Mouse (Mus musculus) brown adipose tissue, adult 24 weeks (tissue): Measurements from ENCODE around the gene Prok1. TPM values are rescaled to one million over a fixed set of nuclear protein-coding genes. Genes with fewer than 3 reads are reported as not detected.

Experiments used
- H3K27ac ChIP-seq: fragments of 200-500 bp; replicated peaks from 2 replicates; pipeline ENCODE4 v1.5.1; 2012; ENCODE audit warnings: low read depth, mild to moderate bottlenecking, low read length
- H3K4me1 ChIP-seq: fragments of 200-500 bp; 2 replicates; pipeline ENCODE4 v1.6.1; 2012; ENCODE audit warnings: low read length, mixed read lengths; ENCODE audit not compliant: control insufficient read depth, insufficient read depth, insufficient read length
- H3K4me3 ChIP-seq: fragments of 200-500 bp; 2 replicates; pipeline ENCODE4 v1.5.1; 2012; ENCODE audit warnings: low read depth, mild to moderate bottlenecking, low read length, moderate library complexity; ENCODE audit not compliant: insufficient read depth
- polyA plus RNA-seq: library from polyadenylated mRNA; stranded (reverse); fragments of >200 nt; gene quantifications from 2 replicates; pipeline ENCODE4 v1.2.4, GENCODE M21; 2012; ENCODE audit not compliant: missing spikeins, insufficient read depth, insufficient read length

The Prok1 gene
- polyA plus RNA-seq, 1 experiment, result not detected

GRCm38 (mm10) chr3:107253925-107254324, 14.4 kb upstream of the Prok1 start:
- no peak overlapping the region for H3K4me3 ChIP-seq
- no peak overlapping the region for H3K27ac ChIP-seq
- H3K4me1 ChIP-seq, result peaks cover 12% of the 10 kb centered on the region

GRCm38 (mm10) chr3:107252035-107252434, 12.5 kb upstream of the Prok1 start:
- H3K4me1 ChIP-seq, result peaks cover 5% of the 10 kb centered on the region
- no peak overlapping the region for H3K4me3 ChIP-seq
- peak overlapping the region; percentile 80 for H3K27ac ChIP-seq

- no peak overlapping the region for H3K4me3 ChIP-seq
- peaks cover 3% of the 10 kb centered on the region; the same call in 1 of the 2 replicates for H3K4me1 ChIP-seq
- no peak overlapping the region for H3K27ac ChIP-seq
Measured at GRCm38 (mm10) chr3:107250320-107250719, 10.8 kb upstream of the Prok1 start.

- peaks cover 3% of the 10 kb centered on the region; the same call in 1 of the 2 replicates for H3K4me1 ChIP-seq
- no peak overlapping the region for H3K27ac ChIP-seq
- no peak overlapping the region for H3K4me3 ChIP-seq
Measured at GRCm38 (mm10) chr3:107249042-107249441, 9.5 kb upstream of the Prok1 start.

GRCm38 (mm10) chr3:107246876-107247275, 7.4 kb upstream of the Prok1 start:
- no peak overlapping the region for H3K4me3 ChIP-seq
- no peak overlapping the region for H3K27ac ChIP-seq
- peaks cover 3% of the 10 kb centered on the region; the same call in 1 of the 2 replicates for H3K4me1 ChIP-seq

GRCm38 (mm10) chr3:107241389-107242094, 2.0 kb upstream of the Prok1 start:
- Histone ChIP-seq H3K4me1 (peaks cover 4% of the 10 kb centered on the region; the same call in 1 of the 2 replicates), H3K4me3 (peak overlapping the region; percentile 17), H3K27ac (peak overlapping the region; percentile 52)

GRCm38 (mm10) chr3:107238471-107238980, 981 bp downstream of the Prok1 start:
- Histone ChIP-seq H3K27ac (no peak overlapping the region), H3K4me3 (no peak overlapping the region), H3K4me1 (peaks cover 19% of the 10 kb centered on the region)

GRCm38 (mm10) chr3:107238051-107238450, 1.5 kb downstream of the Prok1 start:
- Histone ChIP-seq H3K27ac (no peak overlapping the region), H3K4me1 (peaks cover 20% of the 10 kb centered on the region), H3K4me3 (no peak overlapping the region)

GRCm38 (mm10) chr3:107233945-107234344, 5.6 kb downstream of the Prok1 start:
- H3K27ac ChIP-seq, result peak overlapping the region; percentile 74
- peaks cover 29% of the 10 kb centered on the region for H3K4me1 ChIP-seq
- H3K4me3 ChIP-seq, result no peak overlapping the region

- H3K27ac ChIP-seq, result peak overlapping the region; percentile 95
- H3K4me1 ChIP-seq, result peaks cover 29% of the 10 kb centered on the region
- H3K4me3 ChIP-seq, result no peak overlapping the region
Measured at GRCm38 (mm10) chr3:107233351-107233813, 6.1 kb downstream of the Prok1 start.

GRCm38 (mm10) chr3:107231202-107231601, 8.3 kb downstream of the Prok1 start:
- Histone ChIP-seq H3K27ac (peak overlapping the region; percentile 89), H3K4me3 (no peak overlapping the region), H3K4me1 (peaks cover 32% of the 10 kb centered on the region)

GRCm38 (mm10) chr3:107230527-107230926, 9.0 kb downstream of the Prok1 start, which contains the start of gene A630076J17Rik:
Gene A630076J17Rik, plus strand, starts transcription at chr3:107230614.
- Histone ChIP-seq H3K4me3 (no peak within 1 kb of the TSS), H3K27ac (peak within 1 kb of the TSS; percentile 89), H3K4me1 (peaks cover 32% of the 10 kb centered on the region)

GRCm38 (mm10) chr3:107229822-107230221, 9.7 kb downstream of the Prok1 start:
- Histone ChIP-seq H3K27ac (peak overlapping the region; percentile 89), H3K4me3 (no peak overlapping the region), H3K4me1 (peaks cover 30% of the 10 kb centered on the region)

- peaks cover 25% of the 10 kb centered on the region for H3K4me1 ChIP-seq
- H3K27ac ChIP-seq, result peak overlapping the region; percentile 89
- H3K4me3 ChIP-seq, result no peak overlapping the region
Measured at GRCm38 (mm10) chr3:107229221-107229620, 10.3 kb downstream of the Prok1 start.

GRCm38 (mm10) chr3:107225820-107226219, 13.7 kb downstream of the Prok1 start:
- H3K4me1 ChIP-seq, result peaks cover 24% of the 10 kb centered on the region
- H3K27ac ChIP-seq, result peak overlapping the region; percentile 96

GRCm38 (mm10) chr3:107223230-107223629, 16.3 kb downstream of the Prok1 start:
- H3K4me1 ChIP-seq, result peaks cover 16% of the 10 kb centered on the region

More at GRCm38 (mm10) chr3:107225820-107226219, 13.7 kb downstream of the Prok1 start:
- no peak overlapping the region for H3K4me3 ChIP-seq

More at GRCm38 (mm10) chr3:107223230-107223629, 16.3 kb downstream of the Prok1 start:
- Histone ChIP-seq H3K27ac (no peak overlapping the region; the same call in 1 of the 2 replicates), H3K4me3 (no peak overlapping the region)
